Mouse (Mus musculus) forebrain, embryonic 14.5 days (tissue): Measurements from ENCODE around the gene Krt78. TPM values are rescaled to one million over a fixed set of nuclear protein-coding genes. Genes with fewer than 3 reads are reported as not detected.

Source experiments
- ATAC-seq: fragments of 200-750 bp; cut with Nextera tagmentation; 2 replicates; pipeline ENCODE4 v1.8.0; 2017; ENCODE audit warnings: mild to moderate bottlenecking, moderate library complexity
- DNase-seq: peaks from one replicate; pipeline ENCODE4 v3.0.0-alpha.2; 2015; ENCODE audit warnings: low spot score
- H3K27ac ChIP-seq: fragments of 300-500 bp; sonication (generic); 2 replicates; pipeline ENCODE4 v1.5.1; 2014; ENCODE audit warnings: low read depth, mild to moderate bottlenecking, control low read depth, low read length, moderate library complexity
- H3K27me3 ChIP-seq: fragments of 300-500 bp; sonication (generic); replicated peaks from 2 replicates; pipeline ENCODE4 v1.6.1; 2014; ENCODE audit warnings: low read length, control low read depth, mixed read lengths; ENCODE audit not compliant: control insufficient read depth, insufficient read depth
- H3K36me3 ChIP-seq: fragments of 300-500 bp; sonication (generic); 2 replicates; pipeline ENCODE4 v1.6.1; 2014; ENCODE audit warnings: low read length, control low read depth; ENCODE audit not compliant: control insufficient read depth, insufficient read depth
- H3K4me1 ChIP-seq: fragments of 300-500 bp; sonication (generic); 2 replicates; pipeline ENCODE4 v1.6.1; 2014; ENCODE audit warnings: antibody characterized with exemption, low read length, control low read depth; ENCODE audit not compliant: control insufficient read depth, insufficient read depth
- H3K4me2 ChIP-seq: fragments of 300-500 bp; sonication (generic); 2 replicates; pipeline ENCODE4 v1.6.1; 2014; ENCODE audit warnings: mild to moderate bottlenecking, control low read depth, low read length
- H3K4me3 ChIP-seq: fragments of 300-500 bp; sonication (generic); 2 replicates; pipeline ENCODE4 v1.5.1; 2014; ENCODE audit warnings: low read depth, low read length, control low read depth
- H3K9ac ChIP-seq: fragments of 300-500 bp; sonication (generic); 2 replicates; pipeline ENCODE4 v1.6.1; 2014; ENCODE audit warnings: mild to moderate bottlenecking, low read length, control low read depth, moderate library complexity
- H3K9me3 ChIP-seq: fragments of 300-500 bp; sonication (generic); replicated peaks from 2 replicates; pipeline ENCODE4 v1.6.1; 2016; ENCODE audit warnings: low read length, control low read depth, mixed read lengths; ENCODE audit not compliant: control insufficient read depth
- WGBS: fragments of 180-500 bp; shearing (Covaris S2); extraction: QIAGEN DNeasy Blood & Tissue Kit; methylation state at CpG from one replicate; pipeline ENCODE4 v1.1.7; 2014; 5-methylcytosine and 5-hydroxymethylcytosine counted together
- polyA plus RNA-seq: library from polyadenylated mRNA; unstranded; fragments of >200 nt; fragmentation: Nextera tagmentation; extraction: Ambion mirVana; gene quantifications from 2 replicates; pipeline ENCODE4 v1.2.1, GENCODE M21; 2014

The Krt78 gene
- polyA plus RNA-seq, 1 experiment from 2014 or later = not detected

DNA sequence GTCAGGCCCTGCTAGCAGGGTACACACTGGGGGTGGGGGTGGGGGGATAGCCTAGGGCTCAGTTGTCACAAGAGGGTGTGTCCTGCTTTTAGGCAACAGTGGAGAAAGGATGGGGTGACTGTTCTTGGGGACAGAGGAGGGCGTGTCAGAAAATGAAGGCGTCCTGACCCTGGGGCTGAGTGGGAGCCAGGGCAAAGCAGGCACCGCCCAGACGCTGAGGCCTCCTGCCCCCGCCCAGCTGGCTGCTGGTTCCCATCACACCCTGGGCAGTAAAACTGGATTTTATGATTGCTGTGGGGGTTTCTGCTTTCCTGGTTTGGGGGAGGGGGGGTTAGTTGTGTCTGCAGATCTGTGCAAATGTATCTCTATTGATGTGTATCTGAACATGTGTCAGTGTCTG lies 21.9 kb upstream of the Krt78 start:
- Histone ChIP-seq H3K36me3 (no peaks in the 10 kb centered on the region), H3K4me1 (peaks cover 9% of the 10 kb centered on the region), H3K27ac (no peak overlapping the region), H3K4me2 (no peak overlapping the region), H3K4me3 (no peak overlapping the region), H3K27me3 (no peaks in the 10 kb centered on the region), H3K9me3 (no peaks in the 10 kb centered on the region), H3K9ac (no peak overlapping the region)
- ATAC-seq = no peak
- 74% methylated on average over 5 of the region's 5 CpGs for WGBS
- DNase-seq = no peak

DNA sequence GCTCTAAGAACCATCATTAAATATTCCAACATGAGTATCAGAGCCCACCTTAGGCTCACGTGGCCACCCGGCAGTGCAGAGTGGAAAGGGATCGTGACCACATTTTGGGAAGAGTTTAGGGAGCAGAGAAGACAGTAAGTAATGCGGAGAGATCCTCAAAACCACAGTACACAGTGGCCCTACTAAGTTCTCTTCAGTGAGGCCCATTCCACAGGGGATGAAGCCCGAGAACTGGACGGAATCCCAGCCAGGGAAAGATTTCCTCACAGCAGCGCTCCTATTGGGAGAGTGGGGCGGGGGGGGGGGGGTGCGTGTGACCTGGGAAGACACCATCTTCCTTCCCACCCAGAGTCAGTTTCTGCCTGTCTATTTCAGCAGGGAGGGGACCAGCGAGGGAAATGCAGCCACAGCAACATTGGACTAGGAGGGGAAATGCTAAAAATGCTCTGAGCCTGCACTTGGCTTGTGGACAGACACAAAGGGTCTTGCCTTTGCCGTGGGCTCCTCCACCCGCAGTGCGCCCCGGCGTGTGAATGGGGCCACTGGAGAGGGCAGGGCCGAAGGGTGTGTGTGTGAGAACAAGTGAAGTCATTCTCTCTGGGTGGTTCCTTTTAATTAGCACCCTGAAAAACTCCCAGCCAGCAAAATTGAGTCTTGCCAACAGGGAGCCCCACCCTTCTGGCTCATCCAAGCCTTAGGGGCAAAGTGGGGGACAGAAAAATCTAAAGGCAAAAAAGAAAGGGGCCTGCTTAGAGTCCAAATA lies 20.2 kb upstream of the Krt78 start:
- H3K4me2 ChIP-seq = no peak overlapping the region
- no peaks in the 10 kb centered on the region for H3K36me3 ChIP-seq
- 55% methylated on average over 15 of the region's 16 CpGs for WGBS
- ATAC-seq (peak; percentile 13; the same call in 1 of the 2 replicates), DNase-seq (no peak)
- H3K9me3 ChIP-seq = no peaks in the 10 kb centered on the region
- no peak overlapping the region for H3K4me3 ChIP-seq
- no peaks in the 10 kb centered on the region for H3K27me3 ChIP-seq
- H3K4me1 ChIP-seq = peaks cover 9% of the 10 kb centered on the region
- H3K9ac ChIP-seq = no peak overlapping the region
- no peak overlapping the region for H3K27ac ChIP-seq

DNA sequence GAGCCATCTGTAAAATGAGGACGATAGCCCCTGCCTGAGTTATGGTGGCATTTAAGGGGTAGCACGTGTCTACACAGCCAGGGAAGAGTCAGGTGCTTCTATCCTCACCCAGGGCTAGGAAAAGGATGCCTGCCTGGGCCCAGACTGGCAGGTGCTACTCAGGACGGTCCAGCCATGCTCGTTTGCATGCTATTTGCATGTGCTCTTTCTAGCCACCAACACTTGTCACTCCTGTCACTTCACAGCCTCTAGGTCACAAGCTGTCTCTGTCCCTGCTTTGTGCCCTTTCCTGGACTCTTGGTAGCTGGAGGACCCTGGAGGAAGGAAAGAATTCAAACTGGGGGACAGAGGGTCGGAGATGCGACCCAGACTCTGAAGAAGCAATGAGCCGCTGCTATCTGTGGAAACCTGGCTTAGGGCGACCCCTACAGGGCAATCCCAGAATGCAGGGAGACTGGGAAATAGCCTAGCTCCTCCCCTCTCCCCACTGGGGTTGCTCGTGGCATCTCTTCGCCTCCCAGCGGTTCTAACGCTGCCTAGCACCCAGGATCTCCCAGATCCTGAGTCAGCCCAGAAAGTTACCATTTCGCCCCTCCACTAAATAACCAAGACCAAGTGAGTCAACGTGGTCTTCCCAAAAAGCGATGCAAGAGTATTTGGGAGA lies 19.5 kb upstream of the Krt78 start:
- 12% methylated on average over 15 of the region's 15 CpGs for WGBS
- peaks cover 9% of the 10 kb centered on the region for H3K4me1 ChIP-seq
- no peak overlapping the region for H3K4me3 ChIP-seq
- H3K4me2 ChIP-seq = no peak overlapping the region
- H3K27me3 ChIP-seq = no peaks in the 10 kb centered on the region
- H3K27ac ChIP-seq = no peak overlapping the region
- H3K36me3 ChIP-seq = no peaks in the 10 kb centered on the region
- ATAC-seq (peak; percentile 65), DNase-seq (peak; percentile 95)
- H3K9ac ChIP-seq = no peak overlapping the region
- no peaks in the 10 kb centered on the region for H3K9me3 ChIP-seq

DNA sequence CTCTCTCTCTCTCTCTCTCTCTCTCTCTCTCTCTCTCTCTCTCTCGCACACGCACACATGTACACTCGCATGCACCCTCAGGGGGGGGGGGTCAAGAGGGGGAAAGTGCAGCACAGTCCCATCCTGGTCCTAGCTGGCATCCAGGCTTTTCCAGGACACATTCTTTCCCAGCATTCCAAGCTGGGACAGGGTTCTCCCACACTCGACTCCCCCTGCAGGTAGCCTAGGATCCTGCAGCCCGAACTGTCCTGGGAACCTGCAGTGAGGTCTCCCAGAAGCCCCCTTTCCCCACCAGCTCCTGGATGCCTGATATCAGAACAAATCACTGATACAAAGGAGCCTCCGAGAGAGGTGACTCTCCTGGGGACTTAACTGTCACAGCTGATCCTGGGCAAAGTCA lies 16.4 kb upstream of the Krt78 start:
- 11% methylated on average over 3 of the region's 6 CpGs for WGBS
- no peak overlapping the region for H3K4me2 ChIP-seq
- H3K4me3 ChIP-seq = no peak overlapping the region
- no peaks in the 10 kb centered on the region for H3K36me3 ChIP-seq
- no peaks in the 10 kb centered on the region for H3K9me3 ChIP-seq
- no peaks in the 10 kb centered on the region for H3K4me1 ChIP-seq
- peak; percentile 65 for DNase-seq
- no peak overlapping the region for H3K27ac ChIP-seq
- H3K27me3 ChIP-seq = no peaks in the 10 kb centered on the region
- H3K9ac ChIP-seq = no peak overlapping the region
- ATAC-seq = peak; percentile 16; the same call in 1 of the 2 replicates

DNA sequence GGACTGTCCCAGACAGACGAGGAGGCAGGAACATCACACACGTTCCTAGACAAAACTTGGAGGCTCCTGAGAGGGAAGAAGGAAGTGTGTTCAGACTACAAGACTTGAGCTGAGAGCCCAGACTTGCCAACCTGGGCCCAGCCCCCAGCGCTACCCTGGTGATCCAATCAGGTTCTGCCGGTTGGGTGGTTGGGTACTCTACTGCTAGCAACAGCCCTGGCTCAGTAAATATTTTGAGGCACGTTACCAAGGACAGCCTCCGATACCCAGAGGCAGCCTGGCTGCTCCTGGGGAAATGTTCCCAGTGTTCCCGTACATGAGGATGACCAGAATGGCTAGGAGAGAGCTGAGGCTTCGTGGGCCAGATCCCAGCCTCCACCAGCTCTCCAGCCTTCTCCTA lies 12.7 kb upstream of the Krt78 start:
- Histone ChIP-seq H3K27me3 (no peaks in the 10 kb centered on the region), H3K9me3 (no peaks in the 10 kb centered on the region), H3K4me1 (no peaks in the 10 kb centered on the region), H3K27ac (no peak overlapping the region), H3K36me3 (no peaks in the 10 kb centered on the region), H3K4me3 (no peak overlapping the region), H3K4me2 (no peak overlapping the region), H3K9ac (no peak overlapping the region)
- 80% methylated on average over 8 of the region's 8 CpGs for WGBS
- no peak for ATAC-seq
- DNase-seq = no peak

DNA sequence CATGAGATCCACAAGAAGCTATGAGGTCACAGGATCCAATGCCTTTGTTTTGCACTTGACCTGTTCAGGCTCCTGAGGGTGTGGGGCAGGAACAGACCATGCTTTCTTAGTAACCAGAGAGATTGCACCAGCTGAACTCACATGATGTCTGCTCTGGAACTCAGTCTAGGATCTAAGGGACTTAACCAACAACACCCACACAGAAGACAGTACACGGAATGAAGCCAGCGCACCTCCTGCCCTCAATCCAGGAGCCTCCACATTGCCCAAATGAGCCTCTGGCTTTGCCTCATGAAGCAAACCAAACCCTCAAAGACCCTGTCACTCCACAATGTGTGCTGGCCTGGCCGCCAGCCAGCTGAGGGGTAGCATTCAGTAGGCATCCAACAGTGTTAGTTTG lies 4.8 kb upstream of the Krt78 start:
- H3K9ac ChIP-seq = no peak overlapping the region
- WGBS = 65% methylated on average over 3 of the region's 3 CpGs
- no peaks in the 10 kb centered on the region for H3K4me1 ChIP-seq
- no peak for DNase-seq
- no peak for ATAC-seq
- no peak overlapping the region for H3K27ac ChIP-seq
- no peak overlapping the region for H3K4me2 ChIP-seq
- H3K36me3 ChIP-seq = no peaks in the 10 kb centered on the region
- no peaks in the 10 kb centered on the region for H3K9me3 ChIP-seq
- no peak overlapping the region for H3K4me3 ChIP-seq
- H3K27me3 ChIP-seq = no peaks in the 10 kb centered on the region

DNA sequence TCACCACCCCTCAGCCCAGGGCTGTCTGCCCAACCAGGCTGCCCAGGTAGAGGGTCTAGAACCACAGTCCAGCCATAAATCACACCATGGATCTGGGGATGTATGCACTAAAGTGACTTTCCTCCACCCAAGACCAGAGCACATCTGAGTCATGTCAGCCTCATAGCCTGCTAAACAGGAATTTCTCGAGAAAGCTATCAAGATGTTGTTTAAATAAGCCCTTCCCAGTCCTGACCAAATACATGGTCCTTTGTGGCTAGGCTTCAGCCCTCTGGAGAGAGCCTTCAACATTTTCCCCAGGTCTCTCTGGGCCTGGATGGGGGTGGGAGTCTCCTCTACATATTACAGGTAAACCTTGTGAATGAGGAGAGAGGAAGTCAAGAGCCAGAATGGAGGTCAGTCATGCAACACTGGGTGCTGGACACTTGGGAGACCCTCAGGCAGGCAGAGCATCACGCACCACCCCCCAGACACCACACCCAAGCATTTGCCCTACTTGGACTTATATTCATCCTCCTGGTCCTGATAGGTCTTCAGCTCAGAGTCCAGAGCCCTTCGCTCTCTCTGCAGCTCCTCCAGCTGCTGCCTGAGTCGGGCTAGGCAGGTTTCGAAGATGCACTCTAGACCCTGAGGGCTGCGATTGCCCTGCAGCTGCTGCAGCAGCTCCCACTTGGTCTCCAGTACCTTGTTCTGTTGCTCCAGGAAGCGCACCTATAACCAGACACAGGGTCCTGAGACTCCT lies 1.2 kb downstream of the Krt78 start:
- ATAC-seq = no peak
- WGBS = 87% methylated on average over 7 of the region's 7 CpGs

DNA sequence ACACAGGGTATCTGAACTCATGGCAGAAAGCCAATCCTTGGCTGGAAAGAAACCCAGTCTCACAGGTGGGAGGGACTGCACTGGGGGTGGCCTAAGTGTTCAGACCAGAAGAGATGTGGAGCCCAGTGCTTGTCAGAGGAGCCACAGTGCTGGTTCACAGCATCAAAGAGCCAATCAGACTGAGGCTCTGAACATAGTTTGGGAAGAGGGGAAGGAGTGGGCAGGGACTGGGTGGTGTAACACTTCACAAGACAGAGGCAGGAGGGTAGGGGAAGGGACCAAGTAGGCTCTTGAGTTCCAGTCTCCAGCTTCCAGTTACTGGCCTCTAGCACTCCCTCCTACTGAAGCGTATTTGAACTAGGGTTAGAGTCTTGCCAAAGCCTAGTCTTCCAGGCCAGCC lies 8.7 kb downstream of the Krt78 start:
- H3K27me3 ChIP-seq = no peaks in the 10 kb centered on the region
- DNase-seq = peak; percentile 17
- no peaks in the 10 kb centered on the region for H3K9me3 ChIP-seq
- ATAC-seq = no peak
- H3K36me3 ChIP-seq = no peaks in the 10 kb centered on the region
- no peaks in the 10 kb centered on the region for H3K4me1 ChIP-seq
- no peak overlapping the region for H3K4me3 ChIP-seq
- no peak overlapping the region for H3K4me2 ChIP-seq
- no peak overlapping the region for H3K27ac ChIP-seq
- no peak overlapping the region for H3K9ac ChIP-seq
- WGBS = 79% methylated on average over 1 of the region's 1 CpGs

More for the DNA sequence above, 1.2 kb downstream of the Krt78 start:
- Histone ChIP-seq H3K4me3 (no peak overlapping the region), H3K36me3 (no peaks in the 10 kb centered on the region), H3K4me2 (no peak overlapping the region), H3K4me1 (no peaks in the 10 kb centered on the region), H3K9me3 (no peaks in the 10 kb centered on the region), H3K9ac (no peak overlapping the region), H3K27ac (no peak overlapping the region), H3K27me3 (no peaks in the 10 kb centered on the region)
- DNase-seq = no peak

DNA sequence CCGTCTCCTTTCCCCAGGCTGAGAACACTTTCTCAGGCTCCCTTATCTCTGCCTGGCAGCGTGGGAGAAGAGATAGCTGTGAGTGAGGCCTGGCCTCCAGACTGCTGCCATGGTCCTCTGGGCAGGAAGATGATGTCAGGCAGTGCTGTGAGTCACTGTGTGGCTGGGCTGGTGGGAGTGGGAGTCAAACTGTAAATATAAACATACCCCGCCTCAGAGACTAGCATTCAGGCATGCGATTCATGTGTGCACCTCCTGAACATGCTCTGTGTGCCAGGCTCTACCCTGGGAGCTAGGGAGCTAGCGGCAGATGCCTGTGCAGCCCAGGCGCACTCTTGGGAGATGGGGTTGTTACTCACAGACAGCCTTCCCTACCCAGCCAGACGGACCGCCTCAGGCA lies 12.1 kb downstream of the Krt78 start:
- 73% methylated on average over 8 of the region's 8 CpGs for WGBS

More for the DNA sequence above, 12.1 kb downstream of the Krt78 start:
- H3K4me3 ChIP-seq = no peak overlapping the region
- H3K27ac ChIP-seq = no peak overlapping the region
- H3K9ac ChIP-seq = no peak overlapping the region
- H3K4me2 ChIP-seq = no peak overlapping the region
- ATAC-seq (no peak), DNase-seq (no peak)
- H3K9me3 ChIP-seq = no peaks in the 10 kb centered on the region
- H3K4me1 ChIP-seq = no peaks in the 10 kb centered on the region
- no peaks in the 10 kb centered on the region for H3K27me3 ChIP-seq
- H3K36me3 ChIP-seq = no peaks in the 10 kb centered on the region
